Mouse (Mus musculus): ENCODE measurements around the gene Sipa1l1.

The Sipa1l1 gene

GRCm38 (mm10) chr12:82498701-82499100, 329.6 kb downstream of the Sipa1l1 start:
- in situ Hi-C loops (cut with MboI; ENCODE audit: low pct_unique_long_range_greater_than_20kb in 1 of 2, low sequenced_read_pairs in 2 of 2, unreplicated experiment in 1 of 2), result no loop called here

GRCm38 (mm10) chr12:82499731-82500130, 330.6 kb downstream of the Sipa1l1 start:
- in situ Hi-C loops (cut with MboI; ENCODE audit: low pct_unique_long_range_greater_than_20kb in 1 of 2, low sequenced_read_pairs in 2 of 2, unreplicated experiment in 1 of 2), result loop anchor here in 1 of 2 experiments (25.0 kb wide), 1 partner anchor 513 kb away; no protein-coding TSS in a partner anchor

Measured in mouse embryonic stem cell (cell line).